Mouse (Mus musculus) intestine, postnatal 0 days (tissue): Measurements from ENCODE around the gene Acy3. TPM values are rescaled to one million over a fixed set of nuclear protein-coding genes. Genes with fewer than 3 reads are reported as not detected.

Experiments used
- ATAC-seq: fragments of 200-750 bp; cut with Nextera tagmentation; 2 replicates; pipeline ENCODE4 v1.8.0; 2017; ENCODE audit warnings: mild to moderate bottlenecking, moderate TSS enrichment, moderate library complexity
- H3K27ac ChIP-seq: fragments of 300-500 bp; sonication (generic); 2 replicates; pipeline ENCODE4 v1.5.1; 2014; ENCODE audit warnings: mild to moderate bottlenecking, low read depth, low read length, moderate library complexity
- H3K27me3 ChIP-seq: fragments of 300-500 bp; sonication (generic); replicated peaks from 2 replicates; pipeline ENCODE4 v1.6.1; 2014; ENCODE audit warnings: low read length, mixed read lengths; ENCODE audit not compliant: control insufficient read depth, insufficient read depth
- H3K36me3 ChIP-seq: fragments of 300-500 bp; sonication (generic); 2 replicates; pipeline ENCODE4 v1.6.1; 2014; ENCODE audit warnings: mild to moderate bottlenecking, moderate library complexity; ENCODE audit not compliant: control insufficient read depth, insufficient read depth
- H3K4me1 ChIP-seq: fragments of 300-500 bp; sonication (generic); replicated peaks from 2 replicates; pipeline ENCODE4 v1.6.1; 2014; ENCODE audit warnings: antibody characterized with exemption, low read length, mixed read lengths; ENCODE audit not compliant: control insufficient read depth, insufficient read depth
- H3K4me2 ChIP-seq: fragments of 300-500 bp; sonication (generic); replicated peaks from 2 replicates; pipeline ENCODE4 v1.6.1; 2014; ENCODE audit warnings: low read depth, mild to moderate bottlenecking, moderate library complexity
- H3K4me3 ChIP-seq: fragments of 300-500 bp; sonication (generic); 2 replicates; pipeline ENCODE4 v1.5.1; 2014; ENCODE audit warnings: low read depth, low read length
- H3K9ac ChIP-seq: fragments of 300-500 bp; sonication (generic); 2 replicates; pipeline ENCODE4 v1.6.1; 2014; ENCODE audit warnings: mild to moderate bottlenecking, low read depth, low read length
- H3K9me3 ChIP-seq: fragments of 300-500 bp; sonication (generic); 2 replicates; pipeline ENCODE4 v1.6.1; 2016; ENCODE audit warnings: mixed run types; ENCODE audit not compliant: control insufficient read depth
- CTCF ChIP-seq: sonication (generic); IDR thresholded peaks from 2 replicates; pipeline ENCODE4 v1.5.1; 2016; ENCODE audit warnings: low read depth, mild to moderate bottlenecking, control low read depth, antibody characterized with exemption, moderate library complexity
- WGBS: fragments of 180-500 bp; shearing (Covaris S2); extraction: QIAGEN DNeasy Blood & Tissue Kit; methylation state at CpG from one replicate; pipeline ENCODE4 v1.1.7; 2014; 5-methylcytosine and 5-hydroxymethylcytosine counted together
- polyA plus RNA-seq: library from polyadenylated mRNA; unstranded; fragments of >200 nt; fragmentation: Nextera tagmentation; extraction: Ambion mirVana; gene quantifications from 2 replicates; pipeline ENCODE4 v1.2.1, GENCODE M21; 2015

Acy3 gene
- polyA plus RNA-seq, 1 experiment from 2014 or later: 32.3 TPM

GRCm38 (mm10) chr19:4037788-4038232 lies 51.4 kb downstream of the Acy3 start, which contains the start of gene Gstp1:
Gene Gstp1 (minus strand): TSS chr19:4037985.
- no peaks in the 10 kb centered on the region for H3K9me3 ChIP-seq
- no peaks in the 10 kb centered on the region for H3K36me3 ChIP-seq
- peak; percentile 38 for ATAC-seq
- H3K4me3 ChIP-seq: peak within 1 kb of the TSS; percentile 53
- H3K27me3 ChIP-seq: no peaks in the 10 kb centered on the region
- peaks cover 8% of the 10 kb centered on the region; the same call in 1 of the 2 replicates for H3K4me1 ChIP-seq
- H3K9ac ChIP-seq: peak within 1 kb of the TSS; percentile 59
- peak within 1 kb of the TSS; percentile 71 for H3K4me2 ChIP-seq
- peak; percentile 56 for TF ChIP-seq CTCF
- peak within 1 kb of the TSS; percentile 65 for H3K27ac ChIP-seq
- WGBS: under 1% methylated on average over 26 of the region's 26 CpGs

Other genes starting within 250 kb of the Acy3 start
- gene Kmt5b, start 219.1 kb upstream of the Acy3 start, polyA plus RNA-seq: 10.4 and 11.0 TPM in 2 replicates
- 113 and 155 TPM in 2 replicates for gene Chka, start 134.8 kb upstream of the Acy3 start, polyA plus RNA-seq
- gene Tcirg1, start 79.4 kb upstream of the Acy3 start, polyA plus RNA-seq: 76.2 and 83.0 TPM in 2 replicates
- gene Ndufs8, start 73.8 kb upstream of the Acy3 start, polyA plus RNA-seq: 303 and 317 TPM in 2 replicates
- 16.1 and 17.4 TPM in 2 replicates for gene Aldh3b1, start 56.8 kb upstream of the Acy3 start, polyA plus RNA-seq
- 28.3 and 29.2 TPM in 2 replicates for gene Unc93b1, start 51.4 kb upstream of the Acy3 start, polyA plus RNA-seq
- not detected in 2 replicates for gene Aldh3b3, start 27.9 kb upstream of the Acy3 start, polyA plus RNA-seq
- 0.17 and 0.51 TPM in 2 replicates for gene Aldh3b2, start 14.2 kb upstream of the Acy3 start, polyA plus RNA-seq
- gene Tbx10, start 6.2 kb downstream of the Acy3 start, polyA plus RNA-seq: 0.59 and 0.61 TPM in 2 replicates
- 31.7 and 32.9 TPM in 2 replicates for gene Nudt8, start 14.0 kb downstream of the Acy3 start, polyA plus RNA-seq
- 0.42 and 0.44 TPM in 2 replicates for gene Gm49405, start 14.1 kb downstream of the Acy3 start, polyA plus RNA-seq
- gene Doc2g, start 16.7 kb downstream of the Acy3 start, polyA plus RNA-seq: 0.64 and 0.89 TPM in 2 replicates
- 244 and 255 TPM in 2 replicates for gene Ndufv1, start 26.2 kb downstream of the Acy3 start, polyA plus RNA-seq
- 746 and 756 TPM in 2 replicates for gene Gstp1, start 51.4 kb downstream of the Acy3 start, polyA plus RNA-seq
- gene Gstp2, start 59.5 kb downstream of the Acy3 start, polyA plus RNA-seq: 151 and 182 TPM in 2 replicates
- gene Gstp3, start 73.0 kb downstream of the Acy3 start, polyA plus RNA-seq: 68.7 and 72.6 TPM in 2 replicates
- not detected in 2 replicates for gene Cabp2, start 95.0 kb downstream of the Acy3 start, polyA plus RNA-seq
- gene Cdk2ap2, start 110.6 kb downstream of the Acy3 start, polyA plus RNA-seq: 97.1 and 108 TPM in 2 replicates
- gene Pitpnm1, start 113.4 kb downstream of the Acy3 start, polyA plus RNA-seq: 13.7 and 16.3 TPM in 2 replicates
- gene Aip, start 139.3 kb downstream of the Acy3 start, polyA plus RNA-seq: 42.0 and 42.3 TPM in 2 replicates
- not detected in 2 replicates for gene Gpr152, start 153.2 kb downstream of the Acy3 start, polyA plus RNA-seq
- 0.33 TPM in 2 replicates for gene Cabp4, start 157.5 kb downstream of the Acy3 start, polyA plus RNA-seq
- gene Coro1b, start 162.0 kb downstream of the Acy3 start, polyA plus RNA-seq: 237 and 239 TPM in 2 replicates
- gene Ptprcap, start 167.0 kb downstream of the Acy3 start, polyA plus RNA-seq: 2.7 and 3.4 TPM in 2 replicates
- 33.9 and 35.1 TPM in 2 replicates for gene Rps6kb2, start 176.8 kb downstream of the Acy3 start, polyA plus RNA-seq
- 0.90 TPM in 2 replicates for gene Carns1, start 188.9 kb downstream of the Acy3 start, polyA plus RNA-seq
- gene Tbc1d10c, start 204.7 kb downstream of the Acy3 start, polyA plus RNA-seq: 2.0 and 2.3 TPM in 2 replicates
- gene Ppp1ca, start 205.5 kb downstream of the Acy3 start, polyA plus RNA-seq: 370 and 382 TPM in 2 replicates
- gene Rad9a, start 215.1 kb downstream of the Acy3 start, polyA plus RNA-seq: 12.3 and 13.5 TPM in 2 replicates
- gene Clcf1, start 227.7 kb downstream of the Acy3 start, polyA plus RNA-seq: 2.4 and 2.5 TPM in 2 replicates
- not detected in 2 replicates for gene AC109138.7, start 227.8 kb downstream of the Acy3 start, polyA plus RNA-seq
- 81.5 and 87.8 TPM in 2 replicates for gene Pold4, start 245.3 kb downstream of the Acy3 start, polyA plus RNA-seq